Mouse (Mus musculus) ES-CJ7 (cell line): ENCODE measurements around the gene Kcne1.

Source experiments
- DNase-seq: peaks from one replicate; pipeline ENCODE4 v3.0.0; 2011; ENCODE audit warnings: low read depth, low spot score

Gene Kcne1

DNA sequence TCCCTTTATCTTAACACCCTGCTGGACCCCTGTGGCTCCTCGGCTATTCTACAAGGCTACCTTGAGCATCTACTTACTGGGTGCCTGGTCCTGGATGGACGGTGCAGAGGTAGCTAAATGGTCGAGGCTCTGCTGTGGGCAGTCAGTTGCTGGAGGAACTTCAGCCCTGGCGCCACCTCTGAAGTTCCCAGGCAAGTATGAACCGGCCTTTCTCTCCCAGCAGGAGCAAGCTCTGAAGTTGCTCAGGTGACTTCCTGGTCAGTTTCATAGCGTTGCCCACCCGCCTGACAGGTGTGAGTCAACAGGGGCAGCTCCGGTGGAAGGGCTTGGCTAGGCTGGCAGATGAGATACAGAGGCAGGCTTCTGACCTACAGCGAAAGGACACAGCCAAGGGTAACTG is at the start of gene Kcne1:
Kcne1 (minus strand) TSS at position 240 of the 400 bp plus-strand sequence.
- no peak for DNase-seq

DNA sequence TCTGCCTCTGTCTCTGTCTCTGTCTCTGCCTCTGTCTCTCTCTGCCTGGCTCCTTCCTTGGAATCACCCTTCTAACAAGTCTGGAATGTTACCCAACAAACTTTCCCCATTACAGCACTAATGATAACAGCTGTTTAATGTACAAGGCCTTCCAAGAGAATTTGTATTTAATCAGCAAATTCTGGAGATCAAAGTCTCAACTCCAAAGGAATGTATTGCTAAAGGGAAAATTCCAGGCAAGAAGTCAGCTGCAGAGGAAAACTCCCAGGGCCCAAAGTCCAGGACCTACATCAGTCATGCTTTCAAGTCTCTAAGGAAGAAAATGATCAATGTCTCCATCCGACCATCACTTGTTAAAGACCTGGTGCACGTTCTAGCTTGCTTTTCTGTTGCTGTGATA is 48.6 kb upstream of the Kcne1 start:
- DNase-seq, result no peak

DNA sequence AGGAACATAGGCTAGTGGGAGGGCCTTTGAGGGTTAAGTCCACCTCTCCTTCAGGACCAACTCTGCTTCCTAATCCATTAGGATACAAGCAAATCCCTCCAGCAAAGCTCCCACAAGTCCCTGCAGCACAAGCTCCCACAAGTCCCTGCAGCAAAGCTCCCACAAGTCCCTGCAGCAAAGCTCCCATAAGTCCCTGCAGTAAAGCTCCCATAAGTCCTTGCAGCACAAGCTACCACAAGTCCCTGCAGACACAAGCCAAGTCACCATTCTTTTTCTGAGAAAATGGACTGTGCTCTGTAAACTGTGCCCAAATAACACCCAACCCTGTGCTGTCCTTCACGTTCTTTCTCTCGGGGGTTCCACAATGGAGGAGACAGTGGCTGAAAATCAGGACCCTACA is 44.9 kb upstream of the Kcne1 start:
- no peak for DNase-seq

DNA sequence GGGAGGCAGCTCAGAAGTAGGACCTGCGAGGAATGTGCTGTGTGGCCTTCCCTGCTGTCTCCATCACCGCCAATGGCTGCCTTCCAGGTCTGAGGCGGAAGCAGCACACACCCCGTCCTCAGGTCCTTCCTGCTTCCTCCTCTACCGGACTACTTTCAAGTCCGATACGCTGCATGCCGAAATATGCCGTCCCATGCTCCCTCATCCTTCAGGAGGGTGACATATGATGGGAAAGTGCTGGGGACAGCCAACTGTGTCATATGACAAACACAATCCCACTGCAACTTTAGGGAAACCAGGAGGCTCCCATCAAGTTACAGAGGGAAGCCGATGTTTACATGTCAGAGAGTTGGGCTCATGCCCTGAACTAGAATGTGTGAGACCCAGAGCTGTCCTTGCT is 43.8 kb upstream of the Kcne1 start:
- no peak for DNase-seq

DNA sequence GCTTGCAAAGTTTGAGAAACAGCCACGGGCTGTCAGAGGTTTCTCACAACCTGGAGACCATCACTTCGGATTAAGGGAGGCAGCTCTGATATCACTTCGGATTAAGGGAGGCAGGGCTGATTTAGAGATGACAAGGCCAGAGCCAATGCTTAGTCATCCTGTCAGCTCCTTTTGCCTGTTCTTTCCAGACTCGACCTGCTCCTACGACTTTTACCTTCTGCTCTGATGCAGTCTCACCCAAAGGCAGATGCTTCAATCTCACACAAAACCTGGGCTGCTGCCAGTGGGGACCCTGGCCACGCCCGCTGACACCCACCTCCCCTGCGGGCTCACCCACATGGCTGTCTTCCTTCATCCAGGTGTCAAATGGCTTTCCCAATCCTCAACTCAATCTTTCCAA is 42.9 kb upstream of the Kcne1 start:
- no peak for DNase-seq

DNA sequence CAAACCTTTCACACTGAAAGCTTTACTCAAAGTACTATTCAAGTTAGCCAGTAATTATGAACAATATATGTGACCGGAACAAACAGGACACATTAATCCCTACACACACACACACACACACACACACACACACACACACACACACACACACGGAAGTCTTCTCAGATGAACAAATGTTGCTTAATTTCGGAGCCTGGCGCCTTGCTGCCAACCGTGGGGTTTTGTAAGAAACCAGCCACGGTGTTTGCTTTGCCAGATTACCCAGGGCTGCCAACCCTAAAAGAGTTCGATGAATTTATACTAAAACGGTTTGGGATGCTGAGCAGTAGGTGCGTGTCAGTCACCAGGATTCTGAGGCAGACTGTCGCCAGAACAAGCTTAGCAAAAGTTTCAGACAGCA is 41.9 kb upstream of the Kcne1 start:
- no peak for DNase-seq

DNA sequence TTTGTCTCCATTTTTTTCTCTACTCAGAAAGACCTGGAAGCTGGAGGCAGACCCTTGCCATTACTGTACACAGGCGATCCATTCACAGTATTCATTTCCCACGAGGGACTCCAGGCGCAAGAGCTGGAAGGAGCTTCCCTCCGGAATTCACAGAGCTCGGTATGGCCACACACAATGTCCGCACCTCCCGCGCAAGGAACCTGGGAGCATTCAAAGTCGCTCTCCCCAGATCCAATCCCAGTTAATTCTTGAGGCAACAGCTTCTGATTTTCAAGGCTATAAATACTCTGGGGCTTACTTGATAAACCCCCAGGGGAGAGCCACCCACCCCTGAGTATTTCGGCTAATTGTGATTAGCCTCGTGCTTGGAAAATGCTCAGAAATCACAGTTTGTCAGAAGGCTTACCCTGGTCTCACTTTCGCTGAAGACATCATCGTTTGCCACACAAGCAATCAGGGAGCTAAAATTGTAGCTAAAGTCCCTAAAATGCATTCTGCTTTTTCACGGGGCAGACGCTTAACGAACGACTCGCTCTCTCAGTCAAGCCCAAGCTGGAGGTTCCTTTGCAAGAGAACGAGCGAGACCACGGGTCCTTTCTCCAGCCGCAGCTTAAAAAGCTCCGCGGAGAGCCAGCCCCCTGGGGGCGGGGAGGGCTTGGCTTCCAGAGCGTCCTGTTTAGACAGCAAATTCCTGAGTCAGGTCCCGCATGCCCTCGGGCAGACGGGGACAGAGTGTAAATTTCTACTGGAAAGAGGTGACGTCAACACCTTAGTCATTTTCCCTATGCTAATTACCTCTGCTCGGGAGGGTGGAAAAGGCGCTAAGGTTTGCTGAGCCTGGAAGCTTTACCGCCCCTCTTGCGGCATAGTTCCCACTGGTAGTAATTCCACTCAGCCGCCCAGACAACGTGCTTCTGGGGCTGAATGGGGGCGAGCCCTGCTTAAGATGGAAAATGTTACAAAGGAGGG is 40.5 kb upstream of the Kcne1 start:
- DNase-seq, result peak; percentile 95

DNA sequence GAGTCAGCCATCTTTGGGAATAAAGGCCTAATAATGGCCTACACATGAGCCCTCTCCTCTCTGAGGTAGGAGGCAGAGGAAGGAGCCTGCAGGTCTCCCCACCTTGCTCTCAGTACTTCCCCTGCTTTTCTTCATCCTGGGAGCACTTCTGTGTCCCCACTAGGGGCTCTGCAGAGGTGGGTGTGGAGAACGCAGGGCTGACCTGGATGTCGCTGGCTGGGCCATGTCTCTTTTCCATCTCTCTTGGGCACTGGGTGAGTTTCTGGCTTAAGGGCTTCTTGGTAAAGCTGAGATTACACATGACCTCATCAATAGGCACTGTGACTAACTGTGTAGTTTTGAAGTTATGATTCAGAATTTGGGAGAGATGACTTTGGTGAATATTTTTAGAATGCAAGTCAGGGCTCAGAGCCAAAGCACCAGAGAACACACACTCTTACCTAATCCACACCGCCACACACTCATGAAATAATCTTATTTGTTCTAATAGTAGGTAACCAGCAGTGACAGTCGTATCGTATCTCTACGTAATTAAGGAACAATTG is 39.4 kb upstream of the Kcne1 start:
- DNase-seq, result no peak

DNA sequence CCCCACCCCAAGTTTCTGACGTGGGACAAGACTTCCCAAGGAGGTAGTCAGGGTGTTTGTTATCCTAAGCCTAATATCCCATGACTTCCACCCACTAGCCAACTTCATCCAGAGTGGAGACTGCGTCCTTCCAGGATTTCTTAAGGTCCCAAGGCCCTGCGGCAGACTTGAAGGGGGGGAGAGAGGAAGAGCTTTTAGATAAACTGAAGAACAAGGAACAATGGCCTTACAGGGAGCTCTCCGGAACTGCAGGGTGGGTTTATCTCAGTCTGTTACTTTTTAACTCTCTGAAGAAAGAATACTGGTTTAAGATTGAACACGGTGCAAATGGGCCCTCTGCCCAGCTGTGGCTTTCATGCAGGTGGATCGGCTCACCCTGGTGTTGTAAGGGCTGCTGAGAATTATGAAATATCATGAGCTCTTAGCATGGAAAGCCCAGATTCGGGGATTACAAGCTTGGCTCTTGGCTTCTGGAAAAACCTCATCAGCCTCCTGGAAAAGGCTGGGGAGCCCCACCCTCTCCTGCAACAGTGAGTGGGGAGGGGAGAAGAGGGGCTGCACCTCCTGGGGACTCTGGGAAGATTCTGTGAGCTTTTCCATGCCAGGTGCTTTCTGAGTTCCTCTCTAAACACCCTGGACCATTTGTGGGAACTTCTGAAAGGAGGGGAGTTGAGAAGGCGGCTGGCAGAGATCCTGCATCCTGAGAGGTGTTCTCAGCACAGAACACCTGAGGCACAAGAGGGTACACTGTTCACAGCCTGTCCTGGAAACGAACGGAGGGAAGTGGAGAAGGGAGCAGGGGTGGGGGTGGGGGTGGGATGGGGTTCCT is 38.7 kb upstream of the Kcne1 start:
- DNase-seq, result no peak

DNA sequence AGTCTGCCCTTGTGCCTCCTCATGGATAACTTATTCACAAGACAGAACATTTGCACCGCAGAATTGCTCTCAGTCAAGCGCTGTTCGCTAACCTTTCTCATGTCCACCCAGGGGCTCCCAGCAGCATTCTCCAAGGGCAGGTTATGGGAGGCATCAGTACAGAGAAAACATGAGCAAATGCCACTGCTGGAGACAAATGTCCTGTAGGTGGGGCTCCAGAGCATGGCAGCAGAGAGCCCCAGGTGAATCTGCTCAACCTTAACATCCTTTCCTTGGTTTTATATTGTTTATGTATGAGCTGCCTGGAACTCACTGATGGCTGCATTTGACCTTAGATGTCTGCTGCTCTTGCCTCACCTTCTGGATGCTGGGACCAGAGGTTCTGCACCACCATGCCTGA is 34.5 kb upstream of the Kcne1 start:
- DNase-seq, result no peak

DNA sequence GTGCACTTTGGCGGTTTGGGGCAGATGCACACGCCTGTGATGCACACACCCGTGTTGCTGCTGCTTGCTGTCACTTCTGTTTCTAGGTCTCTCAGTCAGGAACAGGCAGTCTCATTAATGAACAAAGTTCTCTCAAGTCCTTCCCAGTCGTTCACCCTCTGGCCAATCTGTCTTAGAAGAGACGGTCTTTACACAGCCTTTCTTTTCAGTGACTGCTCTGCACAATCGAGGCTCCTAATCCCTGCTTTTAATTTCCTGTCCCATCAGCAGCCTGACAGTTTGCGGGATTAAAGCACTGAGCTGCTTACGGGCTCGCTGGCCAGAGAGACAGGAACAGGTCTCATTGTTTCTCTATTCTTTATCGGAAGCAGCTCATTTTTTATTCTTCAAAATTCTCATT is 28.4 kb upstream of the Kcne1 start:
- DNase-seq, result no peak

DNA sequence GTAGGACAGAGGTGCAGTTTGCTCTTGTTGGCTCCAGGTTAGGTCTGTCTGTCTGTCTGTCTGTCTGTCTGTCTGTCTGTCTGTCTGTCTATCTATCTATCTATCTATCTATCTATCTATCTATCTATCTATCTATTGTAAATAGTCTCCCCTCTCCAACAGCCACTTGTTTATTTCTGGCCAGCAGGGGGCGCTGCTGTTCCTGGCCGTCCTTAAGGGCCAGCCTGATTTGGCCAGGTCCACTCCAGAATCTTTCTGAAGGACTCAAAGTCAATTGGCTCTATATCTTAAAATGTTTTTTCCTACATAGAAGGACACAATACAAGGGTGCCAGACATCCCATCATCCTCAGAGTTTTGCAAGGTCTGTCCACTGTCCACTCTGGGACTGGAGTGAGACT is 25.8 kb upstream of the Kcne1 start:
- DNase-seq, result peak; percentile 24

DNA sequence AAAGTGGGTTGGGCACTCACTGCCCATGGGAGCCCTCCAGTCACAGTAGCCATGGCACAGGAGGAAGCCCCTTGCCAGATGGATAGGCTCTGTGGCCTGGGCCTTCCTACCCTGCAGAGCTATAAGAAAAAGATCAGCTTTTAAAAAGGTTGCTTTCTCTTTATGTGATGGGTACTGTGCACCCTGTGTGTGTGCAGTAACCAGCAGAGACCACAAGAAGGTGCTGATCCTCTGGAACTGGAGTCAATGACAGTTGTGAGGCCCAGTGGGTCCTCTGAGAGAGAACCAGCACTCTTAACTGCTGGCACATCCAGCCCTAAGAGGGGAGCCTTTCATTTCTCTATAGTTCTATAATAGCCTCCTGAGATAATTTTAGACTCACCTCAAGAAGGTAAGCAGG is 24.1 kb upstream of the Kcne1 start:
- DNase-seq, result no peak

DNA sequence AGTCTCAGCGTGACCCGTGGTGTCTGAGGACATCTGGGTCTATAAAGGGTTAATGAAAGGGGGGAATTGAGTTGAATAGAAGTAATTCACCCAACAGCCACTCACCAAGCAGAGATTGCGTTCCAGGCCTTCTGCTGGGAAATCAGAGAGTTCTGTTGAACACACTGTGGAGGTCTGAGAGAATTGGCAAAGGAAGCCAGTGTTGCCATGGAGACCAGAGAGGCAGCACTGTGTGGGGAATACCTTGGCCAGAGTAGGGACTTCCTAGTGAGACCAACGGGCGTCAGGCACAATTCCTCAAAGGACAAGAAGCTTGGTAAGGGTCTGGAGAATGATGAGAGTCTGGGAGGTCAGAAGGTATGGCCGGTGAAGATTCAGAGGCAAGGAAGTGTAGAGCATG is 23.2 kb upstream of the Kcne1 start:
- DNase-seq, result no peak

DNA sequence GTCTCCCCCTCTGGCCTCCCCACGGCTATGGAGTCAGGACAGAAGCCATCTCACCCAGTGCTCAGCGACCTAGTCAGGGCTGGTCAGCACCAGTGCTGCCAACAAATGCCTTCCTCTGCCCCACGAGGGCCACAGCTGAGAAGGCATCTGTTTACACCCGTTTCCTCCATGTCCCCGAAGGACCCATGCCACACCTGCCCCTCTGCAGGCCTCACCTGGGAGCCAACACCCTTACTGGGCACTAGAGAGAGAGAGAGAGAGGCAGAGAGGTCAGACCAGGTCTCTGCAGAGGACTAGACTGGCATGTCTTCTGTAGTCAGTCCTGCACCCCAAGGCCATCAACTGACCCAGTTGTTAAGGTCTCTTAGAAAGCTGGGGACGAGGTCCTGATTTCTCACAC is 21.8 kb upstream of the Kcne1 start:
- no peak for DNase-seq

DNA sequence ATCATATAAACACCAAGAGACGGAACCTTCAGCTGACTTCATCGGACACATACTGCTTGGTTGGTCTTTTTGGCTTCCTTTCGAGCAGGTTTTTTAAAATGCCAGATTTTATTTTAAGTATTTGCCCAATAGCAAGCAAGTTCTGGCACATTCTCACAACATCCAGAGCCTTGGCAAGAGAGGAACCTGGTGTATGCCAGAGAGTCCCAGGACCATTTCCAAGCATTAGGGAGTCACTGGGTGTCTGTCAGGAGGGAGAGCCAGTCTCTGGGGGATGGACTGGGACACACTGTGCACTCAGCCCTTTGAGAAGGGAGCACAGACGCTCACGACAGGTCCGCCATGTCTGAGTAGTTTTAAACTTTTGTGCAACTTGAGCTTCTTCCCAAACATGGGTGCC is 17.7 kb upstream of the Kcne1 start:
- no peak for DNase-seq

DNA sequence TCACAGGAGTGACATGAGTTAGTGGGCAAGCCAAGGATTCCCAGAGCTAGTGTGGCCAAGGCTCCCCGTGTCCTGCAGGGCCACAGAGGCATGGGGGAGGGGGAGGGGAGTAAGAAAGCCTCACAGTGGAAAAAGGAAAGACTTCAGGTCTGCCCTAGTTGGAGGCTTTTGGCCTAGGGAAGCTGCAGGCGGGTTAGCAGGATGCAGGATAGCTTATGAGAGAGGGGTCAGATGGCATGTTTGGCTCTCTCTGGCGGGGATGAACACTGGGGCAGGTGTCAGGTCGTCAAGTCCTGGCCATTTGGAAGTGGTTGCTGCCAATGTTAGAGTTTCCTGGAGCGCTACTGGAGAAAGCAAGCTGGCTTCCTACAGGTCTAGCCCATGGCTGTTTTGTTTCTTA is 12.4 kb upstream of the Kcne1 start:
- no peak for DNase-seq

DNA sequence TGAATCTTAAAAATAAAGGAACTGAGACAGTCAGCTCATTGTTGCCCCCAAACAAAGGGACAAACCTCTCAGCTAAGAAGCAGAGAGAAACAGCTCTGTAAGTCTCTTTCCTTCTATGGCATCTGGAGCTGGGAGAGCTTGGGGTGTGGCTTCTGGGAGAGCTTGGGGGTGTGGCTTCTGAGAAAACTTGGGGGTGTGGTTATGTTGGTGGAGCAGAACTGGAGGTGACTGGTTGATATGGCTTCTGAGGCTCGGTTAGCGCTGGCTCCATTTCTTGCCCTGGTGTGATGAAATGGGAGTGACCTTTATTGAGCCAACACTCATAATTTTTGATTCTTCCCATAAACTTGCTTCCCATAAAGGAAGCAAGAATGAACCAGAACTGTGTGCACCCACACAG is 10.0 kb upstream of the Kcne1 start:
- peak; percentile 62 for DNase-seq

DNA sequence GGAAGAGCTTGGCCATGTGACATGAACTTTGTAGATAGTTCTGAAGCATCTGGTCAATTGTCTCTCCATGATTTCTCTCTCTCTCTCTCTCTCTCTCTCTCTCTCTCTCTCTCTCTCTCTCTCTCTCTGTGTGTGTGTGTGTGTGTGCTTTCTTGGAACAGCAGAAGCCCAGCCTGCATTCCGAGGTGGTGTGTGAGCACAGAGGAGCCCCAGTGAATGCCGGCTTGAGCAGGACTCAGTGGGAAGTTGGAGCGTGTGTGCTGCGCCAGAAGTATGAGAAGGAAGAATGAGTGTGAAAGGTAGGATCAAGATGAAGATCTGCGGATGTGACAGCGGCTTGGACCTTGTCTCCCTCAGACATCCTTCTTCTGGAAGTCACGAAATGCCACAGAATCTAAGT is 6.2 kb upstream of the Kcne1 start:
- no peak for DNase-seq

DNA sequence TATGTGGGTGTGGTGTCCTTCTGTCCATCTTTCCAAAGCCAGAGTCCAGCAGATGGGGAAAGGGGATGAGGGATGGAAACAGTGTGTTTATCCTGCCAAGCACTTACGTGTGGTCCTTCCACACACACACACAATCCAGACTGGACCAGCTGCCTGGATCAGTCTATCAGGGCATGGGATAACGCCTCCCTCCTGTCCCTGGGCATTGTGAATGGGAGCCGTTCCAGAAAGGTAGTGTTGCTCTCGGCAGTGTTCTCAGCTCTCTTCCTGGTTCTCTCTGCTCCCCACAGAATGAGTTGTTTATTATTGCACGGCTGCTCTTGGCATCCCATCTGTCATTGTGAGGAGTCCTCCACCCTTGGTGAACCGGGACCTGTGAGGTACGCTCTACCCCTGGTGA is 1.4 kb upstream of the Kcne1 start:
- DNase-seq, result no peak

DNA sequence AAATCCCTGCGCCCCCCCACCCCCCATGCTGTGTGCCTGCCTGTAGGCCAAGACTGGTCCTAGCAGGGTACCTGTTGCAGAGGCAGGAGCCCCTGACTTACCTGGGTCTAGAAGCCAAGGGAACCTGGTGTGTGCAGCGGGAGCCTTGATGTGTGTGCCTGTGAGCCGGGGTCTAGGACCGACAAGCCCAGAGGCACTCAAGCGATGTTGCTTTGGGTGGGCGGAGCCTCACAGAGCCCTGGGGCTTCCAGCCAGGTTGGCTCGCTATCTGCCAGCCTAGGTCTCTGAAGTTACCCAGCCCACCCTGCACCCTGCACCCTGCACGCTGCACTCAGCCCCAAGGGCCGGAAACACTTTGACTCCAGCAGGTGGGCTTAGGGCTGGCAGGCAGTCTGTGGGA is 534 bp downstream of the Kcne1 start:
- DNase-seq, result no peak

DNA sequence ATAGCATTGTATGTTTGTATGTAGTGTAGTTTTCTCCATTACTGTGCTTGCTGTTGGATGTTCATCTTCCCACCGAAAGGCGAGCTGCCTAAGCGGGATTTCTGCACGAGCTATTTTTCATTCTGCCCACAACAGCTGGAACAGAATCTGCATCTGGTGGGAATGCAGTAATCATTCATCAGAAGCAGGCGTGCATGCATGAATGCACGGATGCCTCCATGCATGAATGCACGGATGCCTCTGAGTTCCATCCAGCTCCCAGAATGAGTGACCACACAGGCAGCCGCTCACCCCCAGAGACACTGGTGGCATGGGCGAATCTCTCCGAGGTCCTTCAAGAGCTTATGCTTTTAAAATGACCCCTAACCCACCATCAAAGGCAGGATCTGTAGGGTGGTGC is 1.7 kb downstream of the Kcne1 start:
- no peak for DNase-seq

DNA sequence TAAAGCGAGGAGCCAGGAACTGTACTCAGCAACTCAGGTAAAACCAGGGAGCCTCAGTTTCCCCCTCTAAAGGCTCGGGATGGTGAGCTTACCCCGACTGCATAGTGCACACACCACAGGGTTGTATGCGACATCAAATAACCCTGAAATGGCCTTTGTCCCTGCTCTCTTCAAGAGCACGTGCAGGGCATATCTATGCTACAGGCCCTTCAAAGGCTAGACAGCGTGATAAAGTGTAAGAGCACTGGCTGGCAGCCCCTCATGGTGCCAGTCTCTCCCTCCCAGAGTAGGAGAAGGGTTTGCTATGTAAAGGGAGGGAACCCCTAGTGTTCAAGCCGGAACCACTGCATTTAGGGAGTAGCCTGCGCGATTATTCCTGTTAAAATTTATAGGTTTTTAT is 2.2 kb downstream of the Kcne1 start:
- DNase-seq, result no peak
